Mouse (Mus musculus): ENCODE data around the gene Hoxa3. TPM values are rescaled to one million over a fixed set of nuclear protein-coding genes. Genes with fewer than 3 reads are reported as not detected.

The Hoxa3 gene
- total and polyA plus RNA-seq, 3 experiments: 0.08 to 0.38 (median 0.34) TPM

DNA sequence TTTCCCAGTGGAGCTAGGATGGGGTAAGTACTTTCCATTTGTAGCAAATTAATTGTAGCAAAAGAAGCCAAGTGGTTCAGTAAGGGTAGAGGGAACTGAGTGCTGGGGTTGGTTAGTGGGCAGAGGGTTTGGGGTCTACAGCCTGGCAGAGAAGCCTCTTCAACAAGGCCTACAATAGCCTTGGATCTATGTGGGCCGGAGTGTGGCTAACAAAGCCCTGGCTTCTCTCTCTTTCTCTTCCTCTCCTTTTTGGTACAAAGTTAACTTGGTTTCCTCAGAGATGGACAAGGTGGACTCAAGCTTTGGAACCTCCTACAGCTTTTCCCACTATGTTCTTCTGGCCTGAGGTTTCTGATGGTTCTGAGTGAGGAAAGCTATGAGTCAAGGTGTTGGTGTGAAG, 11.9 kb downstream of the Hoxa3 start:
- DNase-seq (ENCODE audit: extremely low read depth): no peak
- peaks cover 21 to 35% of the 10 kb centered on the region in 2 experiments for H3K36me3 ChIP-seq (replicated peaks in 1 of 2; ENCODE audit: control insufficient read depth in 1 of 2, insufficient read depth in 1 of 2, low read length in 1 of 2)
- no peak overlapping the region for H3K27ac ChIP-seq (ENCODE audit: insufficient read depth, low read depth)
- no peak overlapping the region for H3K9ac ChIP-seq (ENCODE audit: insufficient read depth, low read depth)
- no peak overlapping the region for H3K4me2 ChIP-seq (ENCODE audit: insufficient read depth, low read depth, poor library complexity, severe bottlenecking)
- in situ Hi-C loops (cut with MboI; ENCODE audit: low pct_ligation_motif_present, low pct_unique_long_range_greater_than_20kb, low sequenced_read_pairs) (loop anchor here (25.0 kb wide), 1 partner anchor 189 kb away; the partner anchor contains the start of gene Skap2), dilution Hi-C loops (cut with MboI; ENCODE audit: extremely low pct_ligation_motif_present, extremely low pct_unique_long_range_greater_than_20kb, low sequenced_read_pairs) (no loop called here)
- no peak for TF ChIP-seq IRF4 (IDR thresholded peaks at IDR 0.05; ENCODE audit: low read depth, low read length)
- TF ChIP-seq NRF1 (IDR thresholded peaks at IDR 0.05; ENCODE audit: low read depth, low read length): no peak
- no peak for TF ChIP-seq USF2 (conservative IDR thresholded peaks at IDR 0.05; ENCODE audit: low read depth, low read length)
- TF ChIP-seq JUN (IDR thresholded peaks at IDR 0.05; ENCODE audit: insufficient read depth, low read depth, low read length): no peak
- no peak for TF ChIP-seq BHLHE40 (IDR thresholded peaks at IDR 0.05; ENCODE audit: low read depth, low read length)
- no peak for TF ChIP-seq ZC3H11A (IDR thresholded peaks at IDR 0.05; ENCODE audit: low read depth, low read length)
- TF ChIP-seq MYC (IDR thresholded peaks at IDR 0.05; ENCODE audit: low read depth, low read length): no peak
- no peak for TF ChIP-seq USF1 (IDR thresholded peaks at IDR 0.05; ENCODE audit: low read depth, low read length)
- TF ChIP-seq MAFK (IDR thresholded peaks at IDR 0.05; ENCODE audit: insufficient replicate concordance, low read length): no peak
- no peak for TF ChIP-seq SIN3A (IDR thresholded peaks at IDR 0.05; ENCODE audit: low read length)
- no peak for TF ChIP-seq E2F4 (IDR thresholded peaks at IDR 0.05; ENCODE audit: insufficient replicate concordance, low read depth, low read length)
- no peak for TF ChIP-seq MAX (IDR thresholded peaks at IDR 0.05; ENCODE audit: low read length)
- TF ChIP-seq ELF1 (IDR thresholded peaks at IDR 0.05; ENCODE audit: low read depth, low read length): no peak
- no peak for TF ChIP-seq POLR2A (IDR thresholded peaks at IDR 0.05; ENCODE audit: low read depth, low read length)
- TF ChIP-seq ETS1 (conservative IDR thresholded peaks at IDR 0.05; ENCODE audit: low read depth, low read length): no peak
- H3K9me3 ChIP-seq (replicated peaks; ENCODE audit: low read length): peaks cover 31% of the 10 kb centered on the region
- H3K79me2 ChIP-seq (replicated peaks; ENCODE audit: control insufficient read depth, extremely low read depth, insufficient read depth, poor library complexity, severe bottlenecking): no peaks in the 10 kb centered on the region
- no peaks in the 10 kb centered on the region for H3K27me3 ChIP-seq (replicated peaks)
- peaks cover 0 to 5% of the 10 kb centered on the region in 2 experiments; a peak in 1 of 4 replicates for H3K4me1 ChIP-seq (ENCODE audit: control insufficient read depth in 1 of 2, insufficient read depth in 2 of 2)
- no peak overlapping the region for H3K4me3 ChIP-seq (replicated peaks in 1 of 3; ENCODE audit: low read depth in 2 of 3, low read length in 2 of 3, poor library complexity in 1 of 3)

- no peak overlapping the region for H3K9ac ChIP-seq (ENCODE audit: insufficient read depth, low read depth)
- H3K9me3 ChIP-seq (replicated peaks; ENCODE audit: low read length): peaks cover 27% of the 10 kb centered on the region
- dilution Hi-C loops (cut with MboI; ENCODE audit: extremely low pct_ligation_motif_present, extremely low pct_unique_long_range_greater_than_20kb, low sequenced_read_pairs): no loop called here
- H3K4me3 ChIP-seq (replicated peaks in 1 of 3; ENCODE audit: low read depth in 2 of 3, low read length in 2 of 3, poor library complexity in 1 of 3): no peak overlapping the region
- H3K79me2 ChIP-seq (replicated peaks; ENCODE audit: control insufficient read depth, extremely low read depth, insufficient read depth, poor library complexity, severe bottlenecking): no peaks in the 10 kb centered on the region
- H3K4me2 ChIP-seq (ENCODE audit: insufficient read depth, low read depth, poor library complexity, severe bottlenecking): no peak overlapping the region
- H3K27me3 ChIP-seq (replicated peaks): no peaks in the 10 kb centered on the region
- H3K36me3 ChIP-seq (replicated peaks in 1 of 2; ENCODE audit: control insufficient read depth in 1 of 2, insufficient read depth in 1 of 2, low read length in 1 of 2): peaks cover 16 to 30% of the 10 kb centered on the region in 2 experiments
- in situ Hi-C loops (cut with MboI; ENCODE audit: low pct_ligation_motif_present, low pct_unique_long_range_greater_than_20kb, low sequenced_read_pairs): loop anchor here (25.0 kb wide), 1 partner anchor 188 kb away; the partner anchor contains the start of gene Skap2
- DNase-seq (ENCODE audit: extremely low read depth): no peak
- H3K4me1 ChIP-seq (ENCODE audit: control insufficient read depth in 1 of 2, insufficient read depth in 2 of 2): peaks cover 0 to 5% of the 10 kb centered on the region in 2 experiments; a peak in 1 of 4 replicates
- no peak for TF ChIP-seq MEF2A (IDR thresholded peaks at IDR 0.05; ENCODE audit: borderline replicate concordance, low read depth, low read length)
- TF ChIP-seq E2F4 (IDR thresholded peaks at IDR 0.05; ENCODE audit: insufficient replicate concordance, low read depth, low read length): no peak
- TF ChIP-seq CHD2 (IDR thresholded peaks at IDR 0.05; ENCODE audit: low read length): no peak
- TF ChIP-seq MXI1 (IDR thresholded peaks at IDR 0.05; ENCODE audit: low read depth, low read length): no peak
- TF ChIP-seq JUN (IDR thresholded peaks at IDR 0.05; ENCODE audit: insufficient read depth, low read depth, low read length): no peak
- TF ChIP-seq TCF12 (IDR thresholded peaks at IDR 0.05; ENCODE audit: low read depth, low read length): no peak
- TF ChIP-seq ZMIZ1 (IDR thresholded peaks at IDR 0.05; ENCODE audit: low read depth, low read length): no peak
- TF ChIP-seq IRF4 (IDR thresholded peaks at IDR 0.05; ENCODE audit: low read depth, low read length): no peak
- TF ChIP-seq ETS1 (conservative IDR thresholded peaks at IDR 0.05; ENCODE audit: low read depth, low read length): no peak
- no peak for TF ChIP-seq BHLHE40 (IDR thresholded peaks at IDR 0.05; ENCODE audit: low read depth, low read length)
- TF ChIP-seq PAX5 (IDR thresholded peaks at IDR 0.05; ENCODE audit: low read length): no peak
- TF ChIP-seq RCOR1 (conservative IDR thresholded peaks at IDR 0.05; ENCODE audit: low read depth, low read length): no peak
- TF ChIP-seq SIN3A (IDR thresholded peaks at IDR 0.05; ENCODE audit: low read length): no peak
- TF ChIP-seq JUND (conservative IDR thresholded peaks at IDR 0.05; ENCODE audit: low read depth, low read length): no peak
- no peak for TF ChIP-seq NRF1 (IDR thresholded peaks at IDR 0.05; ENCODE audit: low read depth, low read length)
- no peak for TF ChIP-seq MAX (IDR thresholded peaks at IDR 0.05; ENCODE audit: low read length)
- H3K27ac ChIP-seq (ENCODE audit: insufficient read depth, low read depth): no peak overlapping the region
These were observed 12.3 kb downstream of the Hoxa3 start for GRCm38 (mm10) chr6:52200751-52201250.

Data from CH12.LX (cell line).